24 mouse cellular contexts compared by ENCODE assay signal in genomic region chr11:70489138-70489537, GRCm38 (mm10). TPM values are rescaled to one million over a fixed set of nuclear protein-coding genes. Genes with fewer than 3 reads are reported as not detected.
DNase-seq lines count a peak whose midpoint lies in the region; ATAC-seq and TF ChIP-seq lines count a peak whose summit lies in the region.
"Had no signal": no experiment of that assay in that cellular context is flagged by ENCODE, and none has a peak within 500 bp of the region (broad histone marks: within the 10 kb centered on the region; RNA-seq: fewer than 3 reads in every experiment).

No protein-coding gene starts in this region.

- H3K4me3 ChIP-seq in heart, adult 2 months, result no peak overlapping the region
- no peak overlapping the region for H3K4me3 ChIP-seq in spleen, adult 2 months (ENCODE audit: extremely low read depth, insufficient read depth, insufficient read length)
- no peak overlapping the region for H3K4me3 ChIP-seq in intestine, embryonic 15.5 days (replicated peaks)
- no peak overlapping the region for H3K4me3 ChIP-seq in hindbrain, embryonic 14.5 days (replicated peaks; ENCODE audit: low read length)
- H3K4me3 ChIP-seq: lung, embryonic 15.5 days; midbrain, embryonic 13.5 days had no signal

- no peak for TF ChIP-seq CTCF in heart, adult 2 months (IDR thresholded peaks at IDR 0.05)
- no peak for TF ChIP-seq CTCF in spleen, adult 2 months (IDR thresholded peaks at IDR 0.05; ENCODE audit: extremely low read depth, insufficient read depth, insufficient read length, insufficient replicate concordance)

- intact Hi-C loops in heart, adult 2 months (cut with DNase I), result no loop called here

- ATAC-seq in intestine, embryonic 15.5 days, result no peak
- no peak for ATAC-seq in hindbrain, embryonic 14.5 days (ENCODE audit: low FRiP score)
- ATAC-seq: forebrain, embryonic 14.5 days; hindbrain, postnatal 0 days; midbrain, embryonic 13.5 days had no signal

- no peak for TF ChIP-seq POLR2A in heart, adult 2 months (IDR thresholded peaks at IDR 0.05; ENCODE audit: insufficient read depth, low read depth, low read length)
- no peak for TF ChIP-seq POLR2A in spleen, adult 2 months (IDR thresholded peaks at IDR 0.05; ENCODE audit: low read depth, low read length)

- H3K79me2 ChIP-seq in heart, adult 2 months (replicated peaks; ENCODE audit: control insufficient read depth, insufficient read depth, low read length), result no peaks in the 10 kb centered on the region

- no peak overlapping the region for H3K4me2 ChIP-seq in intestine, embryonic 15.5 days (replicated peaks)
- no peak overlapping the region for H3K4me2 ChIP-seq in hindbrain, embryonic 14.5 days (replicated peaks)
- H3K4me2 ChIP-seq: heart, embryonic 11.5 days; liver, embryonic 11.5 days; lung, embryonic 15.5 days; midbrain, embryonic 13.5 days had no signal

- H3K27ac ChIP-seq in heart, adult 2 months, result peak overlapping the region; percentile 1; the same call in 1 of the 2 replicates
- H3K27ac ChIP-seq in spleen, adult 2 months (ENCODE audit: insufficient read depth, low read length), result peak overlapping the region; percentile 68
- no peak overlapping the region for H3K27ac ChIP-seq in intestine, embryonic 15.5 days
- no peak overlapping the region for H3K27ac ChIP-seq in hindbrain, embryonic 14.5 days
- H3K27ac ChIP-seq: hindbrain, postnatal 0 days; lung, embryonic 15.5 days; midbrain, embryonic 13.5 days had no signal

- H3K9me3 ChIP-seq in intestine, embryonic 15.5 days, result no peaks in the 10 kb centered on the region
- 0 out of 2 replicates have a peak, but pooled peaks cover 3% of the 10 kb centered on the region for H3K9me3 ChIP-seq in hindbrain, embryonic 14.5 days (ENCODE audit: control insufficient read depth, low read length)
- H3K9me3 ChIP-seq: lung, embryonic 15.5 days had no signal

- 0 out of 2 replicates have a peak, but pooled peaks have one; percentile 26 for TF ChIP-seq EP300 in heart, adult 2 months (IDR thresholded peaks at IDR 0.05; ENCODE audit: insufficient read depth, low read depth, low read length)

- no peaks in the 10 kb centered on the region for H3K27me3 ChIP-seq in heart, adult 2 months (ENCODE audit: control insufficient read depth, insufficient read depth, low read length)
- no peaks in the 10 kb centered on the region for H3K27me3 ChIP-seq in spleen, adult 2 months (ENCODE audit: control insufficient read depth, insufficient read depth, low read length)
- no peaks in the 10 kb centered on the region for H3K27me3 ChIP-seq in intestine, embryonic 15.5 days (replicated peaks)
- no peaks in the 10 kb centered on the region for H3K27me3 ChIP-seq in hindbrain, embryonic 14.5 days (ENCODE audit: control insufficient read depth, insufficient read depth, low read length)
- H3K27me3 ChIP-seq: lung, embryonic 15.5 days; midbrain, embryonic 13.5 days had no signal

- DNase-seq in heart, adult 2 months, result peak in 1 of 2 experiments; percentile 23
- no peak for DNase-seq in heart, postnatal 4 days
- DNase-seq in spleen, adult 2 months (ENCODE audit: low read depth in 1 of 2, low spot score in 2 of 2), result no peak
- DNase-seq in spleen, postnatal 10 days (ENCODE audit: low spot score in 2 of 2), result no peak
- peak; percentile 67 for DNase-seq in gastrocnemius, postnatal 25 days
- DNase-seq in hindbrain, embryonic 14.5 days (ENCODE audit: low spot score), result no peak
- DNase-seq: adrenal gland, postnatal 25 days; cerebellum, postnatal 25 days; kidney, adult 8-10 months; left cerebral cortex, postnatal 4 days; right cerebral cortex, postnatal 14 days had no signal

- H3K4me1 ChIP-seq in heart, adult 2 months (ENCODE audit: control insufficient read depth, insufficient read depth, low read length), result peaks cover 1% of the 10 kb centered on the region; the same call in 1 of the 2 replicates
- H3K4me1 ChIP-seq in spleen, adult 2 months (ENCODE audit: control insufficient read depth, insufficient read depth, insufficient read length), result no peaks in the 10 kb centered on the region
- no peaks in the 10 kb centered on the region for H3K4me1 ChIP-seq in intestine, embryonic 15.5 days (replicated peaks)
- no peaks in the 10 kb centered on the region for H3K4me1 ChIP-seq in hindbrain, embryonic 14.5 days (replicated peaks; ENCODE audit: control insufficient read depth, insufficient read depth, low read length)
- H3K4me1 ChIP-seq: lung, embryonic 15.5 days; midbrain, embryonic 13.5 days had no signal

- 70% methylated on average over 3 of the region's 3 CpGs for WGBS in heart, adult 2 months
- 68% methylated on average over 3 of the region's 3 CpGs for WGBS in spleen, adult 2 months
- 79% methylated on average over 3 of the region's 3 CpGs for WGBS in intestine, embryonic 15.5 days
- 90% methylated on average over 3 of the region's 3 CpGs for WGBS in hindbrain, embryonic 14.5 days

- no peak overlapping the region for H3K9ac ChIP-seq in heart, adult 2 months (ENCODE audit: low read depth, low read length)
- H3K9ac ChIP-seq in intestine, embryonic 15.5 days, result no peak overlapping the region
- no peak overlapping the region for H3K9ac ChIP-seq in hindbrain, embryonic 14.5 days
- H3K9ac ChIP-seq: lung, embryonic 15.5 days; midbrain, embryonic 13.5 days had no signal

- H3K36me3 ChIP-seq in heart, adult 2 months (ENCODE audit: control insufficient read depth, insufficient read depth, low read length), result no peaks in the 10 kb centered on the region
- no peaks in the 10 kb centered on the region for H3K36me3 ChIP-seq in spleen, adult 2 months (ENCODE audit: control insufficient read depth, insufficient read depth, low read length)
- H3K36me3 ChIP-seq in intestine, embryonic 15.5 days, result no peaks in the 10 kb centered on the region
- H3K36me3 ChIP-seq in hindbrain, embryonic 14.5 days (replicated peaks; ENCODE audit: control insufficient read depth, insufficient read depth), result no peaks in the 10 kb centered on the region
- H3K36me3 ChIP-seq: lung, embryonic 15.5 days; midbrain, embryonic 13.5 days had no signal

RNA-seq across cellular contexts. Expression of gene Tm4sf5, which starts 15.9 kb away (rescaled TPM):
- total RNA-seq in heart, adult 2 months (2021), result 1 to 10 TPM; 1.2 to 1.3 TPM
- polyA plus RNA-seq in heart, adult 2 months (2012; rRNA removed), result 1.5 and 2.1 TPM in 2 replicates
- total RNA-seq in heart, postnatal 4 days (2021), result 1 to 10 TPM; 1.7 to 2.5 TPM
- polyA plus RNA-seq in spleen, adult 2 months (2012; rRNA removed), result 0.77 and 1.3 TPM in 2 replicates
- total RNA-seq in gastrocnemius, postnatal 25 days (2021), result not detected
- 179 and 192 TPM in 2 replicates for polyA plus RNA-seq in intestine, embryonic 15.5 days (2015; fragmentation: Nextera tagmentation; extraction: Ambion mirVana)
- 2.9 and 3.0 TPM in 2 replicates for polyA plus RNA-seq in hindbrain, embryonic 14.5 days (2014; fragmentation: Nextera tagmentation; extraction: Ambion mirVana)
- total RNA-seq: adrenal gland, postnatal 25 days; megakaryocyte progenitor cell, adult 5-6 weeks had no signal

RNA-seq across cellular contexts. Expression of gene Vmo1, which starts 25.3 kb away (rescaled TPM):
- total RNA-seq in heart, adult 2 months (2021), result not detected
- polyA plus RNA-seq in heart, adult 2 months (2012; rRNA removed), result not detected in 2 replicates
- under 1 TPM in 1 of 2 experiments, not detected in 1; 0.43 TPM for total RNA-seq in heart, postnatal 4 days (2021)
- 0.25 and 0.32 TPM in 2 replicates for polyA plus RNA-seq in spleen, adult 2 months (2012; rRNA removed)
- not detected for total RNA-seq in gastrocnemius, postnatal 25 days (2021)
- 0.60 and 0.80 TPM in 2 replicates for polyA plus RNA-seq in intestine, embryonic 15.5 days (2015; fragmentation: Nextera tagmentation; extraction: Ambion mirVana)
- polyA plus RNA-seq in hindbrain, embryonic 14.5 days (2014; fragmentation: Nextera tagmentation; extraction: Ambion mirVana), result not detected in 2 replicates
- total RNA-seq: adrenal gland, postnatal 25 days; hindbrain, postnatal 0 days; left cerebral cortex, adult 18-20 months; megakaryocyte progenitor cell, adult 5-6 weeks had no signal
- polyA plus RNA-seq: heart, embryonic 11.5 days; hindbrain, postnatal 0 days; large intestine, adult 2 months; midbrain, embryonic 13.5 days; neural tube, embryonic 14.5 days had no signal

RNA-seq across cellular contexts. Expression of gene Cxcl16, which starts 29.4 kb away (rescaled TPM):
- total RNA-seq in heart, adult 2 months (2021), result 1 to 10 TPM; 7.9 to 8.8 TPM
- 17.6 and 20.6 TPM in 2 replicates for polyA plus RNA-seq in heart, adult 2 months (2012; rRNA removed)
- 1 to 10 TPM; 6.2 to 6.5 TPM for total RNA-seq in heart, postnatal 4 days (2021)
- 28.8 TPM in 2 replicates for polyA plus RNA-seq in spleen, adult 2 months (2012; rRNA removed)
- 1 to 10 TPM; 1.3 to 2.0 TPM for total RNA-seq in gastrocnemius, postnatal 25 days (2021)
- 8.6 and 10.4 TPM in 2 replicates for polyA plus RNA-seq in intestine, embryonic 15.5 days (2015; fragmentation: Nextera tagmentation; extraction: Ambion mirVana)
- 7.8 and 10.2 TPM in 2 replicates for polyA plus RNA-seq in hindbrain, embryonic 14.5 days (2014; fragmentation: Nextera tagmentation; extraction: Ambion mirVana)

RNA-seq across cellular contexts. Expression of gene Gltpd2, which starts 29.9 kb away (rescaled TPM):
- total RNA-seq in heart, adult 2 months (2021), result not detected
- polyA plus RNA-seq in heart, adult 2 months (2012; rRNA removed), result not detected in 2 replicates
- total RNA-seq in heart, postnatal 4 days (2021), result not detected
- polyA plus RNA-seq in spleen, adult 2 months (2012; rRNA removed), result 0.18 TPM in 1 of 2 replicates, not detected in the other
- not detected for total RNA-seq in gastrocnemius, postnatal 25 days (2021)
- polyA plus RNA-seq in intestine, embryonic 15.5 days (2015; fragmentation: Nextera tagmentation; extraction: Ambion mirVana), result 1.5 and 2.2 TPM in 2 replicates
- 0.27 and 0.28 TPM in 2 replicates for polyA plus RNA-seq in hindbrain, embryonic 14.5 days (2014; fragmentation: Nextera tagmentation; extraction: Ambion mirVana)
- total RNA-seq: adrenal gland, postnatal 25 days; heart, postnatal 14 days; hindbrain, postnatal 0 days; left cerebral cortex, adult 18-20 months; left cerebral cortex, postnatal 4 days; megakaryocyte progenitor cell, adult 5-6 weeks had no signal
- polyA plus RNA-seq: thymus, postnatal 0 days had no signal

RNA-seq across cellular contexts. Expression of gene Zmynd15, which starts 29.9 kb away (rescaled TPM):
- total RNA-seq in heart, adult 2 months (2021), result 1 to 10 TPM; 1.3 to 2.9 TPM
- polyA plus RNA-seq in heart, adult 2 months (2012; rRNA removed), result 3.2 and 3.8 TPM in 2 replicates
- 1 to 10 TPM in 1 of 2 experiments, under 1 TPM in 1; 0.92 to 2.0 TPM for total RNA-seq in heart, postnatal 4 days (2021)
- 10.5 and 10.6 TPM in 2 replicates for polyA plus RNA-seq in spleen, adult 2 months (2012; rRNA removed)
- total RNA-seq in gastrocnemius, postnatal 25 days (2021), result under 1 TPM; 0.38 to 0.97 TPM
- polyA plus RNA-seq in intestine, embryonic 15.5 days (2015; fragmentation: Nextera tagmentation; extraction: Ambion mirVana), result 0.78 and 1.2 TPM in 2 replicates
- 0.50 and 0.95 TPM in 2 replicates for polyA plus RNA-seq in hindbrain, embryonic 14.5 days (2014; fragmentation: Nextera tagmentation; extraction: Ambion mirVana)

Comparison
In these comparisons a context has a peak if more than half of its experiments do, and no peak if none do; other contexts are left out.
1. H3K27ac ChIP-seq: peak in heart, adult 2 months (single experiment) and spleen, adult 2 months (single experiment); none in intestine, embryonic 15.5 days (single experiment) and hindbrain, embryonic 14.5 days (single experiment).
2. RNA of gene Tm4sf5, which starts 15.9 kb away (polyA plus RNA-seq): 179 to 192 TPM in intestine, embryonic 15.5 days; 2.9 to 3.0 TPM in hindbrain, embryonic 14.5 days, 1.5 to 2.1 TPM in heart, adult 2 months and 0.77 to 1.3 TPM in spleen, adult 2 months; every median in the first group is over 10 times any median in the second.